Mouse (Mus musculus): ENCODE data around the gene Myh7b.

- TF ChIP-seq POLR2A (IDR thresholded peaks at IDR 0.05; ENCODE audit: borderline replicate concordance, extremely low read depth, insufficient read depth, insufficient read length, poor library complexity, severe bottlenecking) (no peak), CTCF (IDR thresholded peaks at IDR 0.05; ENCODE audit: borderline replicate concordance, extremely low read depth, insufficient read depth, insufficient read length) (no peak)
These were observed 29.6 kb downstream of the Myh7b start for GRCm38 (mm10) chr2:155640656-155641055.
